Mouse (Mus musculus): ENCODE measurements around the gene Tbc1d1.

Gene Tbc1d1

GRCm38 (mm10) chr5:64234269-64234985 lies 78.3 kb downstream of the Tbc1d1 start:
- no peak for DNase-seq (ENCODE audit: inconsistent age in 2 of 2, low spot score in 1 of 2)

- DNase-seq (ENCODE audit: inconsistent age in 2 of 2, low spot score in 1 of 2): no peak
Observed at GRCm38 (mm10) chr5:64235250-64235649, 79.1 kb downstream of the Tbc1d1 start.

- DNase-seq (ENCODE audit: inconsistent age in 2 of 2, low spot score in 1 of 2): no peak
Observed at GRCm38 (mm10) chr5:64236561-64236960, 80.5 kb downstream of the Tbc1d1 start.

- no peak for DNase-seq (ENCODE audit: inconsistent age in 2 of 2, low spot score in 1 of 2)
Observed at GRCm38 (mm10) chr5:64237263-64237662, 81.2 kb downstream of the Tbc1d1 start.

- no peak for DNase-seq (ENCODE audit: inconsistent age in 2 of 2, low spot score in 1 of 2)
Observed at GRCm38 (mm10) chr5:64237693-64238092, 81.6 kb downstream of the Tbc1d1 start.

- no peak for DNase-seq (ENCODE audit: inconsistent age in 2 of 2, low spot score in 1 of 2)
Observed at GRCm38 (mm10) chr5:64238894-64239652, 83.0 kb downstream of the Tbc1d1 start.

- DNase-seq (ENCODE audit: inconsistent age in 2 of 2, low spot score in 1 of 2): peak; percentile 38 to 68
Observed at GRCm38 (mm10) chr5:64240941-64241682, 85.0 kb downstream of the Tbc1d1 start.

GRCm38 (mm10) chr5:64241867-64242266 lies 85.8 kb downstream of the Tbc1d1 start:
- DNase-seq (ENCODE audit: inconsistent age in 2 of 2, low spot score in 1 of 2): peak; percentile 21 to 55

- no peak for DNase-seq (ENCODE audit: inconsistent age in 2 of 2, low spot score in 1 of 2)
Observed at GRCm38 (mm10) chr5:64242795-64243455, 86.8 kb downstream of the Tbc1d1 start.

GRCm38 (mm10) chr5:64243666-64244065 lies 87.6 kb downstream of the Tbc1d1 start:
- DNase-seq (ENCODE audit: inconsistent age in 2 of 2, low spot score in 1 of 2): no peak

GRCm38 (mm10) chr5:64244283-64244682 lies 88.2 kb downstream of the Tbc1d1 start:
- DNase-seq (ENCODE audit: inconsistent age in 2 of 2, low spot score in 1 of 2): no peak

GRCm38 (mm10) chr5:64244745-64245144 lies 88.6 kb downstream of the Tbc1d1 start:
- DNase-seq (ENCODE audit: inconsistent age in 2 of 2, low spot score in 1 of 2): no peak

- DNase-seq (ENCODE audit: inconsistent age in 2 of 2, low spot score in 1 of 2): no peak
Observed at GRCm38 (mm10) chr5:64251435-64251834, 95.3 kb downstream of the Tbc1d1 start.

- DNase-seq (ENCODE audit: inconsistent age in 2 of 2, low spot score in 1 of 2): no peak
Observed at GRCm38 (mm10) chr5:64254278-64254677, 98.2 kb downstream of the Tbc1d1 start.

GRCm38 (mm10) chr5:64254988-64255387 lies 98.9 kb downstream of the Tbc1d1 start:
- no peak for DNase-seq (ENCODE audit: inconsistent age in 2 of 2, low spot score in 1 of 2)

GRCm38 (mm10) chr5:64263348-64263747 lies 107.2 kb downstream of the Tbc1d1 start:
- DNase-seq (ENCODE audit: inconsistent age in 2 of 2, low spot score in 1 of 2): no peak

GRCm38 (mm10) chr5:64263898-64264478 lies 107.9 kb downstream of the Tbc1d1 start:
- DNase-seq (ENCODE audit: inconsistent age in 2 of 2, low spot score in 1 of 2): no peak

- peak in 1 of 2 experiments; percentile 78 for DNase-seq (ENCODE audit: inconsistent age in 2 of 2, low spot score in 1 of 2)
Observed at GRCm38 (mm10) chr5:64265145-64265544, 109.0 kb downstream of the Tbc1d1 start.

- no peak for DNase-seq (ENCODE audit: inconsistent age in 2 of 2, low spot score in 1 of 2)
Observed at GRCm38 (mm10) chr5:64265906-64266305, 109.8 kb downstream of the Tbc1d1 start.

- no peak for DNase-seq (ENCODE audit: inconsistent age in 2 of 2, low spot score in 1 of 2)
Observed at GRCm38 (mm10) chr5:64266534-64266933, 110.4 kb downstream of the Tbc1d1 start.

GRCm38 (mm10) chr5:64267279-64267678 lies 111.2 kb downstream of the Tbc1d1 start:
- DNase-seq (ENCODE audit: inconsistent age in 2 of 2, low spot score in 1 of 2): no peak

Measured in adrenal gland, adult (tissue).